Mouse (Mus musculus): ENCODE data around the gene Pole3. TPM values are rescaled to one million over a fixed set of nuclear protein-coding genes. Genes with fewer than 3 reads are reported as not detected.
A peak's percentile ranks its signal among the peaks of the same experiment; 100 is the strongest.

Gene Pole3
- total RNA-seq, 2 experiments from 2014 or later: 28.2 to 31.1 TPM

GRCm38 (mm10) chr4:62518416-62519121, 6.3 kb downstream of the Pole3 start:
- DNase-seq: peak; percentile 56

- no peak for DNase-seq
Observed at GRCm38 (mm10) chr4:62517538-62518415, 7.1 kb downstream of the Pole3 start.

DNA sequence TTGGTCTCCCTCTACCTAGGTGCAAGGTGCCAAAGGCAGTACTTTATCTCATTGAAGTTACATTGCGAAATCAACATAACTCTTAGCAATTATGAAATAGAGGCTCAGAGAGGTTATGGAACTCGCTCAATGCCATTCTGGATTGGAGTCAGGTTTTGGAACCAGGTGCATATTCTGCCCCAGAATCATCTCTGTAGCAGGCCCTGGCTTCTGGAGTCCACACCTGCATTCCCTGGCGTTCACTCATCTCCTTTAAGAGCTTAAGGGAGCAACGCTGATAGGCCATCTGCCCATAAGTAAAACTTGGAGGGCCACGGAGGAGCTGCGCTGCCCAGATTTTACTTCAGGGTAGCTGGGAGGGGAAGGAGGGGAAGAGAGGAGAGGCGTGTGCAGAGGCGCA, 7.8 kb downstream of the Pole3 start:
- DNase-seq: no peak

GRCm38 (mm10) chr4:62516579-62516978, 8.3 kb downstream of the Pole3 start:
- DNase-seq: no peak

- peak; percentile 68 for DNase-seq
Observed at GRCm38 (mm10) chr4:62516079-62516478, 8.8 kb downstream of the Pole3 start.

DNA sequence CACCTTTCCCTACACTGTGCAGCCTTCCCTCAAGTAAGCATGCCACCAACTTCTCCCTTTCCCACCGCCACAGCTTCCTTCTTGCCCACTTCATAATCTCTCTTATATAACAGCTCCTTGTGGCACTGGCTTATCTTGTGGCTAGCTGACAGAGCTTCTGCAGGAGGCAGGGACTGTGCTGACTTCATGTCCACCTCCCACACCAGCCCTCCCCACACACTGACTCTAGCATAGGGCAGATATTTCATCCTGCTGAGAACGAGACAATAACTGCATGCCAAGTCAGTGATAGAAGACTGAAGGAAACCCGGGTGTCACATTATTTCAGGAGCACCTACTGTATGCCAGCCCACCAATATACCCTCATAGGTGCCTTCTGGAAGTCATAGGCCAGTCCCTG, 9.4 kb downstream of the Pole3 start:
- DNase-seq: no peak

DNA sequence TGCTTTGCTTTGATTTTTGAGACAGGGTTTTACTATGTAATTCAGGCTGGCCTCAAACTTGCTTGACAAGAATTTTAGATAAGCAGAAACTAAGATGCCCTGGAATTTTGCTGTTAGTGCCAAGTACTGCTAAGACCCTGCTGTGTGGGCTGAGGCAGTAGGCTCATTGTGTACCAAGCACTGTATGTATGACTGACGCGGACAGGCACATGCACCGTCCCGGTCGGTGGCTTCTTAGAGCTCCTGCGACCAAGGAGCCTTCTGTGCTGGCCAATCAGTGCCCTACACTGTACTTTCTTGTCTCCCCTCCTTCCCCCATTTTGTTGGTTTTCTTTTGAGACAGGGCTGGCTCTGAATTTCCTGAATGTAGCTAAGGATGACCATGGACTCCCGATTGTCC, 9.9 kb downstream of the Pole3 start:
- no peak for DNase-seq

GRCm38 (mm10) chr4:62513998-62514506, 10.8 kb downstream of the Pole3 start:
- no peak for DNase-seq

DNA sequence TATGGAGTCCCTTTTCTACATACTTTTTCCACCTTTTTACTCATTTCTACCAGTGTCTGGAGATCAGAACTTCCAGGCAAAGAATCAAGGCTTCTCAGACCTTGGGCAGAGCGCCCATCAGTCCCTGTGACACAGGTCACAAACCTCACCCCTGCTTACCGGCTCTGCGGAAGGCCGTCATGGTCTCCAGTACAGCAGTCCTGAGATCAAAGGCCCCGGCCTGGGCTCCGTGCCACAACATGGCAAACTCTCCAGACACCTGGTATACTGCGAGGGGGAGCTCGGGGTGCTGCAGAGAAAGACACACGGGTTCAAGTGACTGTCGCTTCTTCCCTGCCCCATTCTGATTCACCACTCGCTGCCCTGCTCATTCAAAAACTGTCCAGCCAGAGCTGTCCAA, 14.9 kb downstream of the Pole3 start:
- no peak for DNase-seq

DNA sequence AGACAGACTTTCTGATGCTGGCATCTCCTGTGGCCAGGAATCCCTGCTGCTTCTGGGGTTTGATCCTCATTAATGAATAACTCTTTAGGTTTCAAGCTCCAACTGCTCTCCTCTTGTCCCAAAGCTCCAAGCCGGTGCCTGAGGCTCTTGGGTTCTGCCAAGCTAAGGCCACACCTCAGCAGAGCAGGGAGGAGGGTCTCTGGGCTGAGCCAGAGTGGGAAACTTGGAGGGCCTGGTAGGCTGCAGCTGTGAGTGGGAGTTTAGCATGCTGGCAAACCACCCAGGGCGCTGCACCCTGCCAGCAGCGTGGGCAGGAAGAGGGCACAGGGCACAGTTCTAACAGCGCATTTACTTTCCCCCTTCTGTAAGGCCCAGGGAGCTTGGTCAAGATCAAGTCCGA, 16.0 kb downstream of the Pole3 start:
- no peak for DNase-seq

- peak; percentile 48 for DNase-seq
Observed at GRCm38 (mm10) chr4:62506798-62507197, 18.1 kb downstream of the Pole3 start.

- DNase-seq: no peak
Observed at GRCm38 (mm10) chr4:62505991-62506390, 18.9 kb downstream of the Pole3 start.

DNA sequence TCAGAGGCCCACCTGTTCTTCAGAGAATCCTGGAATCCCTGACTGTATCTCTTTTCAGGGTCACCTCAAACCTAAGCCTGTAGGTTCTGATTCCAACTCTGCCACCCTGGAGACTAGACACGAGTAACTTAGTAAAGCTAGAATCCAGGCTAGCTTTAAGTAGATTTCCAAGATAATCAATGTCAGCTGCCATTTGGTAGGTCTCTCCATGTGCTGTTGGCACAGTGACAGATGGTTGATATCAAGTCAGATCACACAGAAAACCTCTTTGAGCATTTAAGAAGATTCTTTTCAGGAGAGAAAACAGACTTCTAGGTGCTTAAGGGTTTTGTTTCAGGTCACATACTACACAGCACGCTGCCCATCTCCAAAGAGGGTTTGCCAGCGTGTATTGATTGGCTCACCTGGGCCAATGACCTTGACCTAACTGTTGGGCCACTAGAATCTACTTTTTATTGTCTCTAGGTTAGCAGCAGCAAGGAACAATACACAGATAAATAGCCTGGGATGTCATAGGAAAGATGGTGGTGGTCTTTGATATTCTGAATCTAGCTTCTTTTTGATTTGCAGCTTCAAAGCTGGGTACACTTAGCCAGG, 21.4 kb downstream of the Pole3 start, which contains the start of gene Hdhd3:
Gene Hdhd3 (minus strand): TSS at position 94 of the 597 bp plus-strand sequence.
- no peak for DNase-seq

- no peak for DNase-seq
Observed at GRCm38 (mm10) chr4:62502969-62503368, 21.9 kb downstream of the Pole3 start.

- DNase-seq: peak; percentile 92
Observed at GRCm38 (mm10) chr4:62501964-62502732, 22.7 kb downstream of the Pole3 start.

DNA sequence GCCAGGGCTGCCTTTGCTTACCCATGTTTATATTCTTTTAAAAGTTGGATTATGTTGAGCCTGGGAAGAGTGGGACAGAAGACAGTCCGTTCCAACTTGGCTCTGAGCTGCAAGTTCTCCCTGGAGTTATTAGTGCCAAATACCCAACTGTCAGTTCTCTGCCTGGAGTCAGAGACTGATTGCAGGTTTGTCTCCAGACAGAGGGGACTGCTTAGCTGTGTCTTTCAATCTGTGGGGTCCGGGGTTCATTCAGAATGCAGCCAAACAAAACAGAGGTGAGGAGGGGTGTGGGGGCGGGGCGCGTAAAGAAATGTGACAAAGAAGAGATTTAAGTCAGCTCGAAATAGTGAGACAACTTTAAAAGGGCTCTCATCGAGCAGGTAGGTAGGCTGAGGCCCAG, 23.3 kb downstream of the Pole3 start:
- no peak for DNase-seq

GRCm38 (mm10) chr4:62500799-62501198, 24.1 kb downstream of the Pole3 start:
- no peak for DNase-seq

DNA sequence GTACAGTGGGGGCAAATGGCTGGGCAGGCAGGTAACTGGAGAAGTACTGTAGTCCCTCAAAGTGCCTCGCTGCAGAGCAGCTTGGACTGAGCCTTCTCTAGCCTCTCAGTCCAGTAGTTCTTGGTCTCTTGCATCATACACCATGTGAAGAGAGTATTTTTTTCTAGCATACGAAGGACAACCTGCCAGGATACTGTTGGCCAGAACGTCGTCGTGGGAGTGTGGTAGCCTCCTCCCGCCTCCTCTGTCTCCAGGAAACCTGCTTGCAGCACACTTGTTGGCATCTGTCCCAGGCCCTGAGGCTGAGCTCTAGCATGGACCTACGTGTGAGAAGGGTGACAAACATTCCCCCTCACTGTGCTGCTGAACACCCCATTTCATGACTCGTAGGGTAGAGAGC, 28.1 kb downstream of the Pole3 start:
- peak; percentile 58 for DNase-seq

DNA sequence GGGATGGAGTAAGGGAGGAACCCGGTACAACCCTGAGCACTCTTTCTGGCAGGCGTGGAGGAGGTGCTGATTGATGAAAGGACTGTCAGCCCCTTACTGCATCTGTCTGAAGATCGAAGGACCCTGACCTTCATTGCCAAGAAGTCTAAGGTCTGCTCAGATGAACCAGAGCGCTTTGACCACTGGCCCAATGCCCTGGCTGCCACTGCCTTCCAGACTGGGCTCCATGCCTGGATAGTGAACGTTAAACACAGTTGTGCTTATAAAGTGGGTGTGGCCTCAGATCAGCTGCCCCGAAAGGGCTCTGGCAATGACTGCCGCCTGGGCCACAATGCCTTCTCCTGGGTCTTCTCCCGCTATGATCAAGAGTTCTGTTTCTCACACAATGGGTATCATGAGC, 28.9 kb downstream of the Pole3 start:
- DNase-seq: peak; percentile 77

GRCm38 (mm10) chr4:62494230-62494629, 30.6 kb downstream of the Pole3 start:
- no peak for DNase-seq

- no peak for DNase-seq
Observed at GRCm38 (mm10) chr4:62492682-62493081, 32.2 kb downstream of the Pole3 start.

DNA sequence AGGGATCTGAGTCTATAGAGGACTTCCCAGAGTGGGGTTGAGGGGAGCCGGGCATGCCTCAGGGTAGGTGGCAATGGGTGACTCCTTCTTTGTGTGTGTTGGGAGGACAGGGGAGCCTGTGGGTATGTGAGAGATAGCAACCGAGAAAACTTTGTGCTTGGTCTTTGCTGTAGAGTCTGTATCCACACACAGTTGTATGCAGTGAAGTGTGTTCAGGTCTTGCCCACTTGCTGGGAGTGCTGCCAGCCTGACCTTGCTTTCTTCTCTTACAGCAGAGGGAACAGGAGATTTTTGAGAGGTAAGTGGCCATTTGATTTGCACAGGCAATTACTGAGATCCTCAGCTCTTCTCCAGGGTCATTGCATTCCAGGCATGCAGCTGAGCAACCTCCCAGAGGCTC, 37.0 kb downstream of the Pole3 start:
- no peak for DNase-seq

Measured in heart, postnatal 4 days (tissue).